Mouse (Mus musculus): ENCODE data around the gene Cntn5. TPM values are rescaled to one million over a fixed set of nuclear protein-coding genes. Genes with fewer than 3 reads are reported as not detected.

Cntn5 gene
- polyA plus RNA-seq, 1 experiment from 2014 or later, result 8.7 TPM

GRCm38 (mm10) chr9:9937444-9938436 is 966.8 kb downstream of the Cntn5 start:
- Histone ChIP-seq H3K4me1 (no peaks in the 10 kb centered on the region), H3K9me3 (no peaks in the 10 kb centered on the region), H3K4me3 (replicated peaks) (no peak overlapping the region), H3K36me3 (replicated peaks) (no peaks in the 10 kb centered on the region), H3K27ac (no peak overlapping the region), H3K9ac (no peak overlapping the region), H3K4me2 (no peak overlapping the region), H3K27me3 (no peaks in the 10 kb centered on the region)
- WGBS, result 98% methylated on average over 1 of the region's 1 CpGs
- no peak for ATAC-seq (ENCODE audit: low FRiP score)

DNA sequence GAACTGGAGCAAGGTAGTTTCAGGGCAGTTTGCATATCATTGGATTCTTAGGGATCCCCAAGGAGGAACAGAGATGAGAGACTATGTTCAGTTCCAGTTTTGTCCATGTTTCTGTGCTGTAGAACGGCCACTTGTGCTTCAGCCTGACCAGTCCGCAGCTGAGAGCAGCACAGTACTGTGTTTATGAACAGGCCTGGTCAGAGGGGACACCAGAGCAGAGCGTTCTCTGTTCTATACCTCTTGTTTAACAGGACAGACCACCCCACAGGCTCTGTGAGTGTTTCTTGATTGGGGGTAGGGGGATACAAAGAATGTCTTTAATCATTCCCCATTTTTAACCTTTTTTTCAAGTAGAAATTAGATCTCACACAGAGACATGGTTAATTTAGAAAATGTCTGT is 984.0 kb downstream of the Cntn5 start:
- no peaks in the 10 kb centered on the region for H3K4me1 ChIP-seq
- 51% methylated on average over 3 of the region's 3 CpGs for WGBS
- no peak overlapping the region for H3K9ac ChIP-seq
- H3K9me3 ChIP-seq, result peaks cover 6% of the 10 kb centered on the region; the same call in 1 of the 2 replicates
- H3K36me3 ChIP-seq (replicated peaks), result no peaks in the 10 kb centered on the region
- H3K27ac ChIP-seq, result no peak overlapping the region
- H3K4me3 ChIP-seq (replicated peaks), result no peak overlapping the region
- no peak overlapping the region for H3K4me2 ChIP-seq
- no peaks in the 10 kb centered on the region for H3K27me3 ChIP-seq
- ATAC-seq (ENCODE audit: low FRiP score), result no peak

- Histone ChIP-seq H3K27ac (no peak overlapping the region), H3K36me3 (replicated peaks) (no peaks in the 10 kb centered on the region), H3K4me1 (0 out of 2 replicates have a peak, but pooled peaks cover 3% of the 10 kb centered on the region), H3K9me3 (no peaks in the 10 kb centered on the region), H3K9ac (no peak overlapping the region), H3K27me3 (no peaks in the 10 kb centered on the region), H3K4me2 (no peak overlapping the region), H3K4me3 (replicated peaks) (no peak overlapping the region)
- 59% methylated on average over 5 of the region's 5 CpGs for WGBS
- peak; percentile 53; the same call in 1 of the 2 replicates for ATAC-seq (ENCODE audit: low FRiP score)
Observed at GRCm38 (mm10) chr9:9899070-9899469, 1005.5 kb downstream of the Cntn5 start.

- ATAC-seq (ENCODE audit: low FRiP score), result no peak
- Histone ChIP-seq H3K9ac (no peak overlapping the region), H3K27ac (no peak overlapping the region), H3K4me1 (no peaks in the 10 kb centered on the region), H3K4me2 (no peak overlapping the region), H3K27me3 (no peaks in the 10 kb centered on the region), H3K9me3 (no peaks in the 10 kb centered on the region), H3K36me3 (replicated peaks) (no peaks in the 10 kb centered on the region), H3K4me3 (replicated peaks) (no peak overlapping the region)
- WGBS, result 81% methylated on average over 6 of the region's 6 CpGs
Observed at GRCm38 (mm10) chr9:9886210-9886609, 1018.4 kb downstream of the Cntn5 start.

- no peaks in the 10 kb centered on the region for H3K4me1 ChIP-seq
- no peak for ATAC-seq (ENCODE audit: low FRiP score)
- no peaks in the 10 kb centered on the region for H3K9me3 ChIP-seq
- no peak overlapping the region for H3K4me2 ChIP-seq
- H3K27ac ChIP-seq, result no peak overlapping the region
- 70% methylated on average over 8 of the region's 8 CpGs for WGBS
- no peaks in the 10 kb centered on the region for H3K36me3 ChIP-seq (replicated peaks)
- H3K27me3 ChIP-seq, result no peaks in the 10 kb centered on the region
- H3K9ac ChIP-seq, result no peak overlapping the region
- no peak overlapping the region for H3K4me3 ChIP-seq (replicated peaks)
Observed at GRCm38 (mm10) chr9:9882779-9883383, 1021.7 kb downstream of the Cntn5 start.

- Histone ChIP-seq H3K4me2 (no peak overlapping the region), H3K27me3 (no peaks in the 10 kb centered on the region), H3K27ac (no peak overlapping the region), H3K9me3 (no peaks in the 10 kb centered on the region), H3K4me1 (no peaks in the 10 kb centered on the region), H3K4me3 (replicated peaks) (no peak overlapping the region), H3K9ac (no peak overlapping the region), H3K36me3 (replicated peaks) (no peaks in the 10 kb centered on the region)
- WGBS, result 22% methylated on average over 7 of the region's 7 CpGs
- ATAC-seq (ENCODE audit: low FRiP score), result peak; percentile 74
Observed at GRCm38 (mm10) chr9:9872112-9873035, 1032.2 kb downstream of the Cntn5 start.

GRCm38 (mm10) chr9:9860631-9861030 is 1043.9 kb downstream of the Cntn5 start:
- no peaks in the 10 kb centered on the region for H3K9me3 ChIP-seq
- H3K27me3 ChIP-seq, result no peaks in the 10 kb centered on the region
- 64% methylated on average over 3 of the region's 3 CpGs for WGBS
- no peak overlapping the region for H3K4me3 ChIP-seq (replicated peaks)
- H3K4me1 ChIP-seq, result no peaks in the 10 kb centered on the region
- no peak overlapping the region for H3K9ac ChIP-seq
- H3K36me3 ChIP-seq (replicated peaks), result no peaks in the 10 kb centered on the region
- no peak overlapping the region for H3K4me2 ChIP-seq
- H3K27ac ChIP-seq, result no peak overlapping the region
- ATAC-seq (ENCODE audit: low FRiP score), result no peak

DNA sequence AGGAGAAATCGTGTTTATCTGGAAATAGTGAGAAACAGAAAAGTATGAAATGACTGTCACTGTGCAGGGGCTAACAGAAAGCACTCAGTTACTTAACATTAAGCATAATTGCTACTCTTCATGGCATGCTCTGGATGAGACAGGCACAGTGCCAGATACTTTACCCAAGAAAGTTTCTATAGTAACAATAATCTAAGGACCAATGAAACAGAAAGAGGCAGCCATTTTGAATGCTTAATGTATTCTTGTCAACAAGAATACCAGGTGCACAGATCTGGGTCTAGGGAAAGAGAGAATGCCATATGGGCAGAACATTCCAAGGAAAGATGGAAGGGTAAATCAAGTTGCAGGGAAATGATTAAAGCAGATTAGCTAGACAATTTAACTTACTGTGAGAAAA is 1045.3 kb downstream of the Cntn5 start:
- 57% methylated on average over 1 of the region's 1 CpGs for WGBS
- Histone ChIP-seq H3K9me3 (no peaks in the 10 kb centered on the region), H3K9ac (no peak overlapping the region), H3K36me3 (replicated peaks) (no peaks in the 10 kb centered on the region), H3K4me1 (no peaks in the 10 kb centered on the region), H3K4me3 (replicated peaks) (no peak overlapping the region), H3K4me2 (no peak overlapping the region), H3K27ac (no peak overlapping the region), H3K27me3 (no peaks in the 10 kb centered on the region)
- ATAC-seq (ENCODE audit: low FRiP score), result no peak

DNA sequence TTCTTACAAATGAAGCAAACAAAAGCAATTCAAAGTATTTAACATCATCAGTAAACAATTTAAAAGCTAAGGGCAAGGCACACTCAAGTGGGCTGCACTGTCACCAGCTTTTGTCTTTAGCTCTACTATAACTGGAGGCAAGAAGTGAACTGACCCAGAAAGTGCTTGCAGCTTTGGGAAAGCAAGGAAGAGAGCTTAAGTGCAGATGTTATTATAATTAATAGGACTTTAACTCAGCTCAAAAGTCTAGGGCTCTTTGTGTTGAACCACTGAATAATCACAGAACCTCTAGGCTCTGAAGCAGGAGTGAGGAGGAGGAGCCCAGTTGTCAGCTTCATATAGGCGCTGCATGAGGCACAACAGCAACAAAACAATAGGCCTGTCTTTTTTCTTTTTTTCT is 1049.8 kb downstream of the Cntn5 start:
- H3K9me3 ChIP-seq, result no peaks in the 10 kb centered on the region
- H3K36me3 ChIP-seq (replicated peaks), result no peaks in the 10 kb centered on the region
- 41% methylated on average over 1 of the region's 1 CpGs for WGBS
- H3K4me2 ChIP-seq, result no peak overlapping the region
- no peaks in the 10 kb centered on the region for H3K4me1 ChIP-seq
- H3K27ac ChIP-seq, result no peak overlapping the region
- ATAC-seq (ENCODE audit: low FRiP score), result no peak
- no peak overlapping the region for H3K9ac ChIP-seq
- H3K27me3 ChIP-seq, result no peaks in the 10 kb centered on the region
- no peak overlapping the region for H3K4me3 ChIP-seq (replicated peaks)

- 74% methylated on average over 2 of the region's 2 CpGs for WGBS
- Histone ChIP-seq H3K4me3 (replicated peaks) (no peak overlapping the region), H3K27me3 (no peaks in the 10 kb centered on the region), H3K9ac (no peak overlapping the region), H3K4me1 (no peaks in the 10 kb centered on the region), H3K9me3 (no peaks in the 10 kb centered on the region), H3K27ac (no peak overlapping the region), H3K4me2 (no peak overlapping the region), H3K36me3 (replicated peaks) (no peaks in the 10 kb centered on the region)
- ATAC-seq (ENCODE audit: low FRiP score), result no peak
Observed at GRCm38 (mm10) chr9:9830231-9830630, 1074.3 kb downstream of the Cntn5 start.

DNA sequence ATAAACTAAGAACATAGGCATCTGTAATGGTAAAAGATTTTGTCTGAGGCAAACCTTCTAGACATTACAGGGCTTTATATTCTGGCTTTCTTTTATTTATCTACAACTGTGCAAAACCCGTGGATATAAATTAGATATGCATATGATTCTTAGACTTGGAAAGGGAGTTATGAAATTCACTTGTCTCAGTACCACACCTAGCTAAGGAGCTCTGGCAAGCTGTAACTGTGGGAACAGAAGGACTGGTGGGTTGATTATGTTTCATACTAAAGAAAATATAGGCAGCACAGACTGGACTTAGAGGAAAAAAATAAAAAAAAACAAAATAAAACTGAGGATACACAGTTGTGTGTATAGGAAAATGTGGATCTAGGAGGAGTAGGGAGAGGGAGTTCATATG is 1084.6 kb downstream of the Cntn5 start:
- H3K4me1 ChIP-seq, result no peaks in the 10 kb centered on the region
- no peak overlapping the region for H3K4me2 ChIP-seq
- WGBS, result 80% methylated on average over 1 of the region's 1 CpGs
- H3K4me3 ChIP-seq (replicated peaks), result no peak overlapping the region
- no peak for ATAC-seq (ENCODE audit: low FRiP score)
- H3K27ac ChIP-seq, result no peak overlapping the region
- no peaks in the 10 kb centered on the region for H3K27me3 ChIP-seq
- H3K9me3 ChIP-seq, result no peaks in the 10 kb centered on the region
- H3K9ac ChIP-seq, result no peak overlapping the region
- H3K36me3 ChIP-seq (replicated peaks), result no peaks in the 10 kb centered on the region

- Histone ChIP-seq H3K36me3 (replicated peaks) (no peaks in the 10 kb centered on the region), H3K9me3 (no peaks in the 10 kb centered on the region), H3K4me3 (replicated peaks) (no peak overlapping the region), H3K4me2 (no peak overlapping the region), H3K27ac (no peak overlapping the region), H3K9ac (no peak overlapping the region), H3K4me1 (no peaks in the 10 kb centered on the region), H3K27me3 (no peaks in the 10 kb centered on the region)
- no peak for ATAC-seq (ENCODE audit: low FRiP score)
- WGBS, result 83% methylated on average over 2 of the region's 2 CpGs
Observed at GRCm38 (mm10) chr9:9817477-9817876, 1087.1 kb downstream of the Cntn5 start.

All from forebrain, embryonic 12.5 days (tissue).